Mouse (Mus musculus) forebrain, embryonic 14.5 days (tissue): ENCODE data around the gene Ano2. TPM values are rescaled to one million over a fixed set of nuclear protein-coding genes. Genes with fewer than 3 reads are reported as not detected.

Experiments used
- polyA plus RNA-seq: library from polyadenylated mRNA; unstranded; fragments of >200 nt; fragmentation: Nextera tagmentation; extraction: Ambion mirVana; gene quantifications from 2 replicates; pipeline ENCODE4 v1.2.1, GENCODE M21; 2014

Ano2 gene
- polyA plus RNA-seq, 1 experiment from 2014 or later: 0.10 TPM

Other genes starting within 250 kb of the Ano2 start
- 77.8 and 85.5 TPM in 2 replicates for gene Cd9, start 195.6 kb upstream of the Ano2 start, polyA plus RNA-seq
- gene Vwf, start 143.6 kb upstream of the Ano2 start, polyA plus RNA-seq: 8.7 and 8.8 TPM in 2 replicates